ENCODE assay signal across 8 mouse cellular contexts in the genomic region with DNA sequence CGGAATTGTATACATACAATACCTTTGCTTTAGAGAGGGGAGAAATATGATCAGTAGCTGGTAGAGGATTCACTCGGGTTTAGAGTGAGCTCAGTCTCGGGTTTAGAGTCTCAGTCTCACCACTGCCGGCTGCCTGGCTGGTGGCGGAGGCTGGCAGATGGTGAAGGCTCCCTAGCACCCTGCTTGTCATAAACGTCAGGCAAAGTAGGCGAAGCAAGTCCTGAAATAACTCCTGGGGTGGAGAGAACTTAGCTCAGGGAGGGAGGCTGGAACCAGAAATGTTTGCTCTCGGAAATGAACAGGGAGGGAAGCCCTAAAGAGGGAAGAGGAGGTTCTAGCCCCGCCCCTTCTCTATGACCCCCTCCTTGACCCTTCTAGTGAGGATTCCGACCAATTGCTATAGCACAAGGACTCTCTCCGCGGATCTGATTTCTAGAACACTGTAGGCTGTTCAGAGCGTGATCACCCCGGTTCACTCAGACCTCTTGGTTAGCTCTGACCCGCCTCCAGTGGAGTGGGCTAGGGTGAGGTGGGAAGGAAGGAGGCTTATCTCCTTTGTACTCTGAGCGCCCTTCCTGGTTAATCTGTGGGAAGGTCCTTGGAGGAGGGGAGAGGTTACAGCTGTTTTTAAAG. TPM values are rescaled to one million over a fixed set of nuclear protein-coding genes. Genes with fewer than 3 reads are reported as not detected.
A peak's percentile ranks its signal among the peaks of the same experiment; 100 is the strongest.
DNase-seq lines count a peak whose midpoint lies in the region; ATAC-seq lines count a peak whose summit lies in the region.

No protein-coding gene starts in this region.

- peak; percentile 62 for DNase-seq in layer of hippocampus, adult 11-12 months (ENCODE audit: low spot score)
- no peak for DNase-seq in layer of hippocampus, adult 9-10 months (ENCODE audit: low spot score)
- peak; percentile 34 to 44 for DNase-seq in heart, postnatal 14 days
- peak; percentile 81 to 85 for DNase-seq in left cerebral cortex, postnatal 36 days (ENCODE audit: low spot score in 2 of 2)
- peak; percentile 65 for DNase-seq in right cerebral cortex, postnatal 14 days
- no peak for DNase-seq in gastrocnemius, adult 8-10 months (ENCODE audit: low spot score in 2 of 2)
- no peak for DNase-seq in midbrain, embryonic 11.5 days (ENCODE audit: low spot score, missing footprints)

- ATAC-seq in embryonic facial prominence, embryonic 12.5 days (ENCODE audit: insufficient number of reproducible peaks, insufficient read depth, low FRiP score, low TSS enrichment): no peak
- ATAC-seq in midbrain, embryonic 11.5 days (ENCODE audit: low FRiP score): no peak

- no peak overlapping the region for H3K4me3 ChIP-seq in embryonic facial prominence, embryonic 12.5 days
- H3K4me3 ChIP-seq in midbrain, embryonic 11.5 days (ENCODE audit: low read depth, low read length): no peak overlapping the region

- peaks cover 11% of the 10 kb centered on the region; the same call in 1 of the 2 replicates for H3K4me1 ChIP-seq in embryonic facial prominence, embryonic 12.5 days
- H3K4me1 ChIP-seq in midbrain, embryonic 11.5 days (ENCODE audit: control insufficient read depth, insufficient read depth, low read length): no peaks in the 10 kb centered on the region

- no peaks in the 10 kb centered on the region for H3K9me3 ChIP-seq in embryonic facial prominence, embryonic 12.5 days
- no peaks in the 10 kb centered on the region for H3K9me3 ChIP-seq in midbrain, embryonic 11.5 days (ENCODE audit: control insufficient read depth, low read length)

- intact Hi-C loops in heart, postnatal 14 days (cut with DNase I): no loop called here
- intact Hi-C loops in left cerebral cortex, postnatal 36 days (cut with DNase I): loop anchor here (2.0 kb wide), 1 partner anchor 14 kb away; no protein-coding TSS in a partner anchor

- 0 out of 2 replicates have a peak overlapping the region, but pooled peaks have one; percentile 11 for H3K27ac ChIP-seq in embryonic facial prominence, embryonic 12.5 days
- H3K27ac ChIP-seq in midbrain, embryonic 11.5 days (ENCODE audit: low read depth, low read length): no peak overlapping the region

- no peak overlapping the region for H3K4me2 ChIP-seq in embryonic facial prominence, embryonic 12.5 days (replicated peaks)
- no peak overlapping the region for H3K4me2 ChIP-seq in midbrain, embryonic 11.5 days

- no peak overlapping the region for H3K9ac ChIP-seq in embryonic facial prominence, embryonic 12.5 days
- H3K9ac ChIP-seq in midbrain, embryonic 11.5 days (ENCODE audit: low read length): no peak overlapping the region

- 25% methylated on average over 16 of the region's 16 CpGs for WGBS in embryonic facial prominence, embryonic 12.5 days
- 41% methylated on average over 16 of the region's 16 CpGs for WGBS in midbrain, embryonic 11.5 days

- H3K36me3 ChIP-seq in embryonic facial prominence, embryonic 12.5 days: no peaks in the 10 kb centered on the region
- H3K36me3 ChIP-seq in midbrain, embryonic 11.5 days (ENCODE audit: control insufficient read depth, insufficient read depth, low read length): no peaks in the 10 kb centered on the region

- no peaks in the 10 kb centered on the region for H3K27me3 ChIP-seq in embryonic facial prominence, embryonic 12.5 days
- H3K27me3 ChIP-seq in midbrain, embryonic 11.5 days (ENCODE audit: control insufficient read depth, insufficient read depth, low read length): no peaks in the 10 kb centered on the region

RNA-seq across cellular contexts. Expression of a gene that starts 7.8 kb away (rescaled TPM):
- 3.9 and 5.2 TPM in 2 replicates for polyA plus RNA-seq in embryonic facial prominence, embryonic 12.5 days (2016; fragmentation: Nextera tagmentation; extraction: Ambion mirVana)
- total RNA-seq in heart, postnatal 14 days (2021): 10 to 100 TPM; 28.6 to 29.6 TPM
- total RNA-seq in left cerebral cortex, postnatal 36 days (2021): 10 to 100 TPM; 18.3 to 38.8 TPM
- 10 to 100 TPM in 1 of 4 experiments, 1 to 10 TPM in 3; 4.6 to 10.2 (median 5.7) TPM for total RNA-seq in gastrocnemius, adult 8-10 months (2022)
- 3.9 and 4.4 TPM in 2 replicates for polyA plus RNA-seq in midbrain, embryonic 11.5 days (2014; fragmentation: Nextera tagmentation; extraction: Ambion mirVana)

RNA-seq across cellular contexts. Expression of a gene that starts 46.1 kb away (rescaled TPM):
- 44.1 and 51.1 TPM in 2 replicates for polyA plus RNA-seq in embryonic facial prominence, embryonic 12.5 days (2016; fragmentation: Nextera tagmentation; extraction: Ambion mirVana)
- 10 to 100 TPM; 32.1 to 35.6 TPM for total RNA-seq in heart, postnatal 14 days (2021)
- total RNA-seq in left cerebral cortex, postnatal 36 days (2021): 1 to 10 TPM; 6.0 to 6.5 TPM
- total RNA-seq in gastrocnemius, adult 8-10 months (2022): 10 to 100 TPM; 29.7 to 40.5 (median 33.7) TPM
- 44.0 and 44.8 TPM in 2 replicates for polyA plus RNA-seq in midbrain, embryonic 11.5 days (2014; fragmentation: Nextera tagmentation; extraction: Ambion mirVana)

RNA-seq across cellular contexts. Expression of a gene that starts 59.6 kb away (rescaled TPM):
- 48.1 and 50.4 TPM in 2 replicates for polyA plus RNA-seq in embryonic facial prominence, embryonic 12.5 days (2016; fragmentation: Nextera tagmentation; extraction: Ambion mirVana)
- total RNA-seq in heart, postnatal 14 days (2021): 10 to 100 TPM; 17.8 to 19.9 TPM
- 10 to 100 TPM; 34.1 to 37.4 TPM for total RNA-seq in left cerebral cortex, postnatal 36 days (2021)
- 10 to 100 TPM; 12.3 to 15.0 (median 13.6) TPM for total RNA-seq in gastrocnemius, adult 8-10 months (2022)
- 39.2 and 41.1 TPM in 2 replicates for polyA plus RNA-seq in midbrain, embryonic 11.5 days (2014; fragmentation: Nextera tagmentation; extraction: Ambion mirVana)

Comparison
In these comparisons a context has a peak if more than half of its experiments do, and no peak if none do; other contexts are left out.
1. DNase-seq: peak in layer of hippocampus, adult 11-12 months (single experiment), heart, postnatal 14 days (2 of 2), left cerebral cortex, postnatal 36 days (2 of 2) and right cerebral cortex, postnatal 14 days (single experiment); none in layer of hippocampus, adult 9-10 months (single experiment), gastrocnemius, adult 8-10 months (0 of 2) and midbrain, embryonic 11.5 days (single experiment).
2. RNA of a gene that starts 46.1 kb away (total RNA-seq): 32.1 to 35.6 TPM in heart, postnatal 14 days and 29.7 to 40.5 TPM in gastrocnemius, adult 8-10 months; 6.0 to 6.5 TPM in left cerebral cortex, postnatal 36 days; every median in the first group is over 4 times any median in the second.